Mouse (Mus musculus) monocyte, adult 5-6 weeks (primary cell): ENCODE results near the gene Ppp1r14a. TPM values are rescaled to one million over a fixed set of nuclear protein-coding genes. Genes with fewer than 3 reads are reported as not detected.

Experiments used
- ATAC-seq: fragments of 153-309, 156-312 bp; replicated peaks from 2 replicates; pipeline ENCODE4 v1.8.0; 2017; ENCODE audit warnings: mild to moderate bottlenecking; ENCODE audit not compliant: low TSS enrichment, insufficient number of reproducible peaks, severe bottlenecking, poor library complexity, low FRiP score
- total RNA-seq: library from RNA; stranded (forward); fragments of 200-1000, 200-491, 200-594 nt; gene quantifications from 3 replicates; pipeline ENCODE4 v1.2.3, GENCODE M21; 2017

Gene Ppp1r14a
- total RNA-seq, 1 experiment from 2014 or later: not detected

DNA sequence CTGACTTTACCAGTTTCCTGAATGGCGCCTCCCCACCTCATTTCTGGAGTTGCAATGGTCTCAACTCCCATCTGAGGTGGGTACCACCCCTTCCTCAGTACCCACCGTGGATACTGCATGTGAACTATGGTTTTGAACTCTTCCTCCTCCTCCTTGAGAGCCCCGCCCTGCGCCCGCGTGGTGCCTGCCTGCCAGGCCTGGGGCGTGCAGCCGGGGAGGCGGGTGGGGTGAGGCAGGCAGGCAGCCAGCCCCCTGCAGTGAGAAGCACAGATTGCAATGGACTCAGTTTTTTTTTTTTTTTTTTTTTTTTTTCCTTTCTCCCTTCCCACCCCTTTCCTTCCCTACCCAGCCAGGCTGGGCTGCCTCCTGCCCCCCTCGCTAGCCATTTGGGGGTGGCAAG, 27.9 kb downstream of the Ppp1r14a start:
- ATAC-seq: no peak

DNA sequence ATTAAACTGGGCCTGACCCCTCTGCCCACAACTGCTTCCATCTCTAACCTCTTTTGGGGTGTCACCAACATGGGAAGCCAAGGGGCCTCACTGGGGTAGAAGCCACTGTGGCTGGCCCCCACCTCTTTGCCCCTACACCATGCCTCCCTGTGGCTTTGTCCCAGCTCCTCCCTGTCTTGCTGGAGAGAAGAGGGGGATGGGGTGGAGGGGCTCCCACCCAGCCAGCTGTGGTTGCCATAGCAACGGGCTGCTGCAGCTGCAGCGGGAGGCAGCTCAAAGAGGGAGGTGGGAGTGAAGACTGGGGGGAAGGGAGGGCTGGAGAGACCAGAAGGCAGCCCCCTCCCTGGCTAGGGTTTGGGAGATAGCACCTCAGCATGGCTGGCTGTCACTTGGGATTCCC, 28.4 kb downstream of the Ppp1r14a start:
- ATAC-seq: no peak

DNA sequence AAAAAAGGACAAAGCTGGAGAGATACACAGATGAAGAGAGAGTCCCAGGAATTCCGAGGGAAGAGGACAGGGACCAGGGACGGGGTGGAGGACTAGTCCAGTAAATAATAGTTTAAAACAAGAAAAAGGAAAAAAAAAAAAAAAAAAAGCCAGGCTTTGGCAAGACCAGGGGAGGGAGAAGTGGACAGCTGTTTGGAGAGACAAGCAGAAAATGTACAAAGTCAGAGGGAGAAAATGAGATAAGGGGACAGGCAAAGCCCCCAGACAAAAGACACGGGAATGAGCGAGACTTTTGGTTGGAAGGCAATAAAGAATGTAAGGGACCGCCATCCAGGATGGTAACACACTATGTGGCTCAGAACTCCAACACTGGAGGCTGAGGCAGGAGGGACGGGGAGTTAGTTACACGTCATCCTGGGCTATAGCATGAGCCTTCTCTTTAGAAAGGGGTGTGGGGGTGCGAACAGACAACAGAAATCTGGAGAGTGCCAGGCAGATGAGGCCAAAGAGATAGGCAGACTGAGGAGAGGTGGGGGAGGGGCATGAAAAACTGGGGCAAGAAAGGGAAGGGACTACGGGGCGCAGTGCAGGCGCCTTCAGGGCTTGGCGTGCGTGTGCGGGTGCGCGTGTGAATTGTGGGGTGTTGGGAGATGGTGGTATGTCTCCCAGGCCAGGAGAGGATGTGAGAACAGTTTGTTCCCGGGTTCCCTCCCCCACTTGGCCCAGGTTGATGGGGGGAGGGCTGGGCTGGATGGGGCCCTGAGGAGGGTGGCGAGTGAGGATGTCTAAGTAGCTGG, 29.2 kb downstream of the Ppp1r14a start:
- ATAC-seq: no peak

DNA sequence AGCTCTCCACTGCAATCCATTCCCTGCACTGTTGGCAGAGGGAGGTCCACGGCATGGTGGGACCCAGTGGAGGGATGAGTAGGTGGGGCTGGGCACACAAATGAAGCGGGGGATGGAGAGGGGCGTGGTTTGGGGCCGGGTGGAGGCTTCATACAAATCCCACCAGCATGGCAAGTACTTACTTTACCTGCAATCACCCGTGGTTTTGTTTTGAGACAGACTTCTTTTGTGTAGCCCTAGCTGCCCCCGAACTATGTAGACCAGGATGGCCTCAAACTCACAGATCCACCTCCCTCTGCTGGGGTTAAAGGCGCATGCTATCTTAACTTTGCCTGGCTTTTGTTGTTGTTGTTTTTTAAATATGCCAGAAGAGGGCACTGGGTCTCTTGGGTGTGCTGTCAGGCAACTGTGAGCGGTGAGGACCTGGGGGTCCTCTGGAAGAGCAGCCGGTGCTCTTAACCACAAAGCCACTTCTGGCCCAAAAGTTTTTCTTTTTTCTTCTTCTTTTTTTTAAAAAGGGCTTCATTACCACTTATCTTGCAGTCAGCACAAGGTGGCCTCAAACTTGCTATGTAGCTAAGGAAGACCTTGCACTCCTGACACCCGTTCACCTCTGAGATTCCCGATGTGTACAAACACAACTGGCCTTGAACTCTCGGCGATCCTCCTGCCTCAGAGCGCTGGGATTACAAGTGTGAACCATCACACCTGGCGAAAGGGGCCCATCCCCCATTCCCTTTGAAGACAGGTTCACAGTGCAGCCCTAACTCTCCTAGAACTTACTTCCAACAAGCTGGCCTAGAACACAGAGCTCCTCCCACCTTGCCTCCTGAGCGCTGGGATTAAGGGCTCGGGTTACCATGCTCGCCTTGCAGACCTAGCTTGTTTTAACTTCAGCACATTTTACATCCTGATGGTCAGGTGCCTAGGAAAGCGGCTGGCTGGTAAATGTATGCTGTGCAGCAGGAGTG, 30.5 kb downstream of the Ppp1r14a start:
- no peak for ATAC-seq

DNA sequence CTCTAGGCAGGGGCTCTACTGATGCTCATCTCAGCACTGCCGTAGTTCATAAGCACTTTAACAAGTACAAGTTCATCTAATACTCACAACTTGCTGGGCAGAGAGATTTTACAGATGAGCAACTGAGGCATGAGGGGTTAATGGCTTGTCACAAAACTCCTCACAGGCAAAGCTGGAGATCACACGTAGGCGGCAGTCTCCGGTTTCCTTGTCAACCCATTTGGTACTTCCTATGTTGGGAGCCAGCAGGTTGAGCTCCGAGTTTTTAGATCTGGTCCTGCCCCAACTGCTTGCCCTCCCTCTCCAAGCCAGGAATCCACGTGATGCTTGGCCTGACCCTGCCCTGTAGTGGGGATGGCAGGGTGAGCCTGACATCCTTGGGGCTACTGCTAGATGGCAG, 38.0 kb downstream of the Ppp1r14a start:
- ATAC-seq: no peak

DNA sequence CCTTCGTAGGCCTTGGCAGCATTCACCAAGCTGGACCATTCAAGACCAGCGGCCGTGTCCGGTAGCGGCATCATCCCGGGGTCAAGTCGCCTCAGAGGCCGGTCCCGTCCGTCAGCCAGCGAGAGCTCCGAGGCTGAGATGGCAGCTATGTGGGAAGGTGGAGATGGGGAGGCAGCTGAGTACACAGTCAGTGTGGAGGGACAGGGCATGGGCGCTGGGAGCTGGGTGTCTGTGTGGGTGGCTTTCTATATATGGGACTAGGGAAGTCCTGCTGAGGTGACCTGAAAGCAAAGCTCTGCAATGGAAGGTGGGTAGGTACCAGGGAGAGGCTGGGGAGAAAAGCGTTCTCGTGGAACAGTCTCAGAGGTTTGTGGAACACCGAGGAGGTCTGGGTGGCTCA, 39.9 kb downstream of the Ppp1r14a start:
- no peak for ATAC-seq

DNA sequence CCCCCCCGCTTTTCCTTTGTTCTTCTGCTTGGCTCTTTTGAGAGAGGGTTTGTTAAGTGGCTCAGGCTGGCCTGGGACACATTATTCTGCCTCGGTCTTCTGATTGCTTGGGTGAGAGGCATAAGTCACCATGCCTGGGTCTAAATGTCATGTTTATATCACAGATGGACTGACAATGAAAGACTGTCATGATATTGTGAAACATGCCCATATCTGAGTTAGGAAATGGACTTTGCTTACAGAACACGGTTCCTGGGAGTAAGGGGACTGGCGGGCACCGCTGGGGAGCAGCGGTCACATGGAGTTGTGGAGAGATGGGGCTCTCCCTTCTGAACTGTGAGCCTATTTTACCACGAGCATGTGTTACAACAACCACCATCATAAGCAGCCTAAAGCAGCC, 45.0 kb downstream of the Ppp1r14a start:
- no peak for ATAC-seq

DNA sequence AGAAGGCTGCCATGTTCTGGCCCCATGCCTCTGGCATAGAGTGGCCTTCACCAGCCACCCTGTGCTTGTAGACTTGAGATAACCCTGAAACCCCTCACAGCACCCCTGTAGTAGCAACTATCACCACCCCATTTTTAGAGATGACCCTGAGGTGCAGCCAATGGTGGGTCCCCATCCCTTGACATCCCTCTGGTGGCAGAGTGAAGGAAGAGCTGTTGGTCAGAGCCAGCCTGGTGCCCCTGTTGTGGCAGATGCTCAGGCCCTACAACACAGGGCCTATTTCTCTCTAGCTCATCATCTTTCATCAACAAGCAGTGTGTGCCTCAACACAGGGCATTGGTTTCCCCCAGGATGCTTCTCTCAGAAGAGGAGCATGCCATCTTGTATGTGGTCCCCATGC, 46.2 kb downstream of the Ppp1r14a start:
- ATAC-seq: no peak

DNA sequence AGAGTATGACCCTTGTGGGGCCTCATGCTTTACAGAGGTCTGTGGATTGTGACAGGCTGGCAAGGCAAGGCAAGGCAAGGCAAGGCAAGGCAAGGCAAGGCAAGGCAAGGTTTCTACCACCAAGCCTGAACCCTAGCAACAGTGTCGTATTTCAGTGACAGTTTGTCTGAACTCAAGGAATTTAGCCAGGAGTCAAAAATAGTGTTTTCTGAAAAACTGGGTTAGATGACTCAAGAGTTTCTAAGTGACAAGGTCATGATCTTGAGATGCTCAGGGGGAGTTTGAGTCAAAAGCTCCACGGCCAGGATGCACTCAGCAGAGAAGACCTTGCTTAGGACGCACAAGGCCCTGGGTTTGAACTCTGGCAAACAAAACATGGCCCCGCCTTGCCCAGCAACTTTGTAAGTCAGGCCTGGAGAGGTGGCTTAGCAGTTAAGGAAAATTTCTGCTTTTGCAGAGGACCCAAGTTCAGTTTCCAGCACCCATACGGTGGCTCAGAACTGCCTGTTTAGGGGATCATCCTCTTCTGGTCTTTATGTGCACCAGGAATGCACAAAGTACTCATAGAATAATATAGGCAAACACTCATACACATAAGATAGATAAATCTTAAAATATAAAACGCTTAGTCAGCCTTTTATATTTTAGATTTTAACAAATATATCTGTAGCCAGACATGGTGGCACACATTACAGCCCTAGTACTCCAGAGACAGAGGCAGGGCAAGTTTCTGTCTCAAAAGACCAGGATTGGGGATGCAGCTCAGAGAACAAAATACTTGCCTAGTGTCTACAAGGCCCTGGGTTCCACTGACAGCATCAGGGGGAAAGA, 46.9 kb downstream of the Ppp1r14a start:
- no peak for ATAC-seq

DNA sequence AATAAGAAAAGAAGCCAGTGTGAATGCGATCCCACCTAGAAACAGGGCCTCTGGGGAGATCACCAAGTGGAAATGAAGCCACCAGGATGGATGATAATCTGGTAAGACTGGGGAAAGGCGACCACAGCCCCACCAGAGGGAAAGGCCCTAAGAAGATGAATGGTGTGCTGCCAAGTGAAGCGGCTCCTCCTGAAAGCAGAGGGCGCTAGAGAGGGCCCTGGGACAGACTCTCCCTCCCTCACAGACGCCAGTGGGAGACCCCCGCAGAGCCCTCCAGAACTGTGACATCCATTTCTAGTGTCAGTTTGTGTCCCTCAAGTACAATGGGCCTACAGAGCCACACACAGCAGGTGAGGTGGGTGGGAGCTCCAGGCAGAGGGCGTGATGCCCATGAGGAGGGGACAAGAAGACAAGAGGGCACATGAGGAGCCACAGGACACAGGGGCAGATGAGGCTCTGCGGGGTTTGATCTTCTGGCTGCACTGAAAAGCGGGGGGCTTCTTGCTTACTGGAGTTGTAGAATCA, 47.7 kb downstream of the Ppp1r14a start:
- ATAC-seq: no peak

DNA sequence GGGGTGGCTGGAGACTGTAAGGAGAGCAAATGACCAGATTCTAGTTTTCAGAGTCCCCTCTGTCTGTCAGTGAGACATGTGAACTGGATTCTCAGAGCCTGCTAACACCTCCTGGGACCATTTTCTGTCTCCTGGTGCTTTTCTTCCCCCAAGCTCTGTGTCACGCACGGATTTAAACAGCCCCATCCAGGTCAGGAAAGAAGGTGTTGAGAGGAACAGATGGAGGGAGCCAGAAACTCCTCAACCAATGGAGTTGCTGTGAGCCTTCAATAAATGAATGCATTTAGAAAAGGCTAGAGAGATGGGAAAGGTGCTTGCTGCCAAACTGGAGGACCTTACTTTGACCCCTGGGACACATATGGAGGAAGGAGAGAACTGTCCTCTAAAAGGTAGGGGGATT, 48.7 kb downstream of the Ppp1r14a start:
- ATAC-seq: no peak

DNA sequence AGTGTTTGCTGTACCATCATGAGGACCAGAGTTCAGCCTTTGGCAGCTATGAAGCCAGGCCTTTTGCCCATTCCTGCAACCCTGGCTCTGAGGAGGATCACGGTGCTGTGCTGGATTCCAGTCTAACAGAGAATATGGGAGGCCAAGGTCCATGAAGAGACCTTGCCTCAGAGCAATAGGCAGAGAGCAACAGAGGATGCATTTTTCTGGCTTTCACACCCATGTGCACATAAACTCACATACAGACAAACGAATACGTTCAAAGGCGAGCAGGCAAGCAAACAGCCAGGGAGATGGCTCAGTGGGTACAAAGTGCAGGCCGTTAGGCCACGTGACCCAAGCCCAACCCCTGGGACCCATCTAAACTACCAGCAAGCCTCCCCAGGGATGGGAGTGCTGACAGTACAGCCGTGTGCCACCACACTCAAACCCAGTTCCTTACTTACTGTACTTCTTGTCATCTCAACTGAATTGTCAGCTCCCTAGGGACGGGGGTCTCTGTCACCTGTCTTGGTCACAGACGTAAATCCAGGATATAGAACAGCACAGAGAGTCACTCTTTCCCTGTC, 49.3 kb downstream of the Ppp1r14a start:
- ATAC-seq: no peak

DNA sequence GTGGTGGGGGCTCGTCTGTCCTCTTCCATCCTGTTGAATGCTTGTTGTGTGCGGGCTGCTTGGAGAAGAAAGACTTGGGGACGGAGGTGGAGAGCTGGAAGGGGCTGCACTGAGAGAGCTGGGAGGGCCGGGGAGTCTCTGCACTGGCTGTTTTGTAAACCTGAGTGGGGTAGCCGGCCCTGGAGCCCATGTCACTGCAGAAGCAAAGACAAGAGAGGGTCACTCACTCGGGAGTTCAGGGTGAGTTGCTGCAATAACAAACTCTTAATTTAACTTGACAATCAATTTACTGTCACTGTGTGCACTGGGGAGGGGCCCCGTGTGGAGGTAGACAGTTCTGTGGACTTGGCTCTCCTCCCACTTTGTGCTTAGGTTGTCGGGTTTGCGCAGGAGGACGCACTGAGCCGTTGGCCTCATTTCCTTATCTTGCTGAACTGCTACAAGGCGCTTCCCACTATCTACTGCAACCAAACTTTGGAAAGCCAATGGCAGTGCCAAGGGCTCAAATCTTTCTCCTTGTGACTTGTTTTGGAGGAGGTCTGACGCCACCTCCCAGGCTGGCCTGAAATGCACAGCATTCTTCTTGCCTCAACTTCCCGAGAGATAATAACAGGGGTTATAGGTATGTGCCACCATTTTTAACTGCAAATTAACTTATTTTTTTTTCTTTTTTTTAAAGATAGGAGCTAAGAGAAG, 50.0 kb downstream of the Ppp1r14a start:
- ATAC-seq: no peak

DNA sequence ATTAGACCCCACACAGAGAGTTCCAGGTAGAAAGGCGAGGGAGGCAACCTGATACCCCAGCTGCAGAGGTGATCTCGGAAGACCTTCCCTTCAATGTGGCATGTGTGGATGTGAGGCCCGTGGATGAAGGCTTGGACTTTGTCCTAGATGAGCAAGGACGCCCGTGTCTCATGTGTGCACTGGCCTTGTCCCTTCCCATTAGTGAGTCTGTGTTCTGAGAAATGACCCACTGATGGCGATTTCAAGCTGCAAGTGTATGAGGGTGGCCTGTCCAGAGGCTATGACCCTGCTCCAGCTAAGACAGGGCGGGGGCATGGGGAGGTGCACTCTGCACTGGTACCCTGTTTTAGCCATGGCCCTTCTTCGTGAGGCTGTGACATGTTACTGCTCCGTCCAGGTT, 51.1 kb downstream of the Ppp1r14a start:
- ATAC-seq: no peak

DNA sequence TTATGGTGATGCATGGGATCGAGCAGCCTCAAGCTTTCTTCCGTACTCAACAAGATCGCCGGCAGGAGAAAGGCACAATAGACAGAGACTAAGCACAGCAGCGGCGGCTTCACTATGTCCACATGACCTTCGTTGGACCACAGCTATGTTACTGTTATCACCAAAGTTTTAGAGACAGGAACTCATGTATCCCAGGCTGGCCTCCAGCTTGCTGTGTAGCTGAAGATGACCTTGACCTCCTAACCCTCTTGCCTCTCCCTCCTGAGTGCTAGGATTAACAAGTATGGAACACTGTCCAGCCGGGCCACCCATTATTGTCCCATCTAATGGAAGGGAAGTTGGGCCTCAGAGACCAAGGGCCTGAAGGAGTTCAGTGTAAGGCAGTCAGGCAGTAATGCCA, 51.7 kb downstream of the Ppp1r14a start:
- no peak for ATAC-seq

DNA sequence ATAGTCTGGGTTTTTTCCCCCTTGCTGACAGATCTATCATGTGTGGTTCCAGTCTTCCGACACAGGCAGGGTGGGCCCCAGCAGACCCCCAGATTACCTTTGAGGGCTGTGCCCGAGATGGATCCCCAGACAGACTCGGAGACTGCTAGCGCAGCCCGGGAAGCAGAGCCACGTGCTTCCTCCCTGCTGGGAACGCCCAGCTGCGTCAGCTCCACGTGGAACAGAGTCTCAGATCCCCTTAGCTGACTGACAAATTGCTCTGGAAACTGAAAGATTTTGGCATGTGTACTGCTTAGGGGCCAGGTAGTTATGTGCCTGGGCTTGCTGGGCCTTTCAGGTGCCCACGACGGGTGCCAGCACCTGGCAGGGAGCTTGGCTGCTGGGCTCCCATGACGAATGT, 52.6 kb downstream of the Ppp1r14a start:
- ATAC-seq: no peak

DNA sequence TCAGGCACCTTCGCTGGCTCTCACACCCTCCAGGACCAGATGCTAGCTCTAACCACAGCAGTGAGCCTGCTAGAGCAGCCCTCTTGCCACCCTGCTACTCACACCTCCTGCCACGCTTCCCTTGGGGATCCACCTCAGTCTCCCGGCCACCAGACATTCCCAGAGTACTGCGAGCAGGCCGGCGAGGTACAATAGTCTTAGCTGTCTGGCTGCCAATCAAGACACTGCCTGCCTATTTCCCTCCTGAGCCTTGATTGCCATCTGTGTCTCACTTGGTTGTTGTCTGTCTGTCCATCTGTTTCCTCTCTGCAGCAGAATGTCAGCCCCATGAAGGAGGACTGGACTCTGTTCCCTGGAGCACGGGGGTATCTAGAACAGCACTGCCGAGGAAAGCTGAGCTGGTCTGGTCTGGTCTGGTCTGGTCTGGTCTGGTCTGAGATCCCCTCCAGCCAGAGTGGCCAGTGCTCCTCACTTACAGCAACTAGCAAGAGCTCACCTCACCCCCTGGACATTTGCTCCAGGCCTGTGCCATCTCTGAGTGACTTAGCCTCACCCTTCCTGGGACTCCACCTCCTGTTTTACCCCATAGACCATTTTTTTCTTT, 53.5 kb downstream of the Ppp1r14a start:
- no peak for ATAC-seq
